Mouse (Mus musculus): ENCODE measurements at regions not wholly inside any gene's neighbourhood (a gene's known extent, or its start where the extent isn't known, plus 50 kb on each side); places are given as distances from the start of the nearest gene placed in this dataset.

- DNase-seq, result no peak
Measured at GRCm38 (mm10) chr13:83252452-83252851, 251.4 kb upstream of the Mef2c start.

- DNase-seq, result no peak
Measured at GRCm38 (mm10) chr13:83266591-83266990, 237.2 kb upstream of the Mef2c start.

- no peak for DNase-seq
Measured at GRCm38 (mm10) chr13:83268663-83269062, 235.2 kb upstream of the Mef2c start.

GRCm38 (mm10) chr13:83278695-83279094, 225.1 kb upstream of the Mef2c start:
- DNase-seq, result no peak

- DNase-seq, result no peak
Measured at GRCm38 (mm10) chr13:83307696-83308095, 196.1 kb upstream of the Mef2c start.

GRCm38 (mm10) chr13:83328488-83328887, 175.3 kb upstream of the Mef2c start:
- DNase-seq, result no peak

GRCm38 (mm10) chr13:83333728-83334127, 170.1 kb upstream of the Mef2c start:
- no peak for DNase-seq

GRCm38 (mm10) chr13:83344611-83345319, 159.1 kb upstream of the Mef2c start:
- DNase-seq, result no peak

- DNase-seq, result no peak
Measured at GRCm38 (mm10) chr13:83355341-83355740, 148.5 kb upstream of the Mef2c start.

- no peak for DNase-seq
Measured at GRCm38 (mm10) chr13:83360529-83360928, 143.3 kb upstream of the Mef2c start.

- DNase-seq, result no peak
Measured at GRCm38 (mm10) chr13:83376097-83376797, 127.6 kb upstream of the Mef2c start.

- no peak for DNase-seq
Measured at GRCm38 (mm10) chr13:83378644-83379043, 125.2 kb upstream of the Mef2c start.

GRCm38 (mm10) chr13:83382609-83383008, 121.2 kb upstream of the Mef2c start:
- no peak for DNase-seq

- DNase-seq, result no peak
Measured at GRCm38 (mm10) chr13:83394773-83395172, 109.1 kb upstream of the Mef2c start.

- DNase-seq, result no peak
Measured at GRCm38 (mm10) chr13:83399381-83399780, 104.5 kb upstream of the Mef2c start.

- no peak for DNase-seq
Measured at GRCm38 (mm10) chr13:83439619-83440436, 64.0 kb upstream of the Mef2c start.

GRCm38 (mm10) chr13:83444277-83444676, 59.6 kb upstream of the Mef2c start:
- DNase-seq, result no peak

- no peak for DNase-seq
Measured at GRCm38 (mm10) chr13:83450820-83451219, 53.0 kb upstream of the Mef2c start.

GRCm38 (mm10) chr13:83452987-83453386, 50.8 kb upstream of the Mef2c start:
- no peak for DNase-seq
